Mouse (Mus musculus): ENCODE data around the gene Gm6164.
"Not testable (repeated sequence)": the region's sequence is repeated elsewhere in the genome, so short reads cannot be mapped to it uniquely, and the experiment has no call there.

- TF ChIP-seq POLR2A (IDR thresholded peaks at IDR 0.05; ENCODE audit: low read depth, low read length); CTCF (IDR thresholded peaks at IDR 0.05; ENCODE audit: borderline replicate concordance, insufficient read depth, low read length): not testable (repeated sequence)
Observed at GRCm38 (mm10) chr7:20205507-20205906, at the start of gene Gm6164.

Measured in embryonic fibroblast, embryonic 13.5 days (primary cell).